Mouse (Mus musculus) lung, adult 18-20 months (tissue): ENCODE measurements around the gene Phyh.

Experiments
- DNase-seq, 2 experiments: peaks; one replicate each; pipeline ENCODE4 v3.0.0; 2022; ENCODE audit warnings: mixed read lengths in 2 of 2

The Phyh gene

DNA sequence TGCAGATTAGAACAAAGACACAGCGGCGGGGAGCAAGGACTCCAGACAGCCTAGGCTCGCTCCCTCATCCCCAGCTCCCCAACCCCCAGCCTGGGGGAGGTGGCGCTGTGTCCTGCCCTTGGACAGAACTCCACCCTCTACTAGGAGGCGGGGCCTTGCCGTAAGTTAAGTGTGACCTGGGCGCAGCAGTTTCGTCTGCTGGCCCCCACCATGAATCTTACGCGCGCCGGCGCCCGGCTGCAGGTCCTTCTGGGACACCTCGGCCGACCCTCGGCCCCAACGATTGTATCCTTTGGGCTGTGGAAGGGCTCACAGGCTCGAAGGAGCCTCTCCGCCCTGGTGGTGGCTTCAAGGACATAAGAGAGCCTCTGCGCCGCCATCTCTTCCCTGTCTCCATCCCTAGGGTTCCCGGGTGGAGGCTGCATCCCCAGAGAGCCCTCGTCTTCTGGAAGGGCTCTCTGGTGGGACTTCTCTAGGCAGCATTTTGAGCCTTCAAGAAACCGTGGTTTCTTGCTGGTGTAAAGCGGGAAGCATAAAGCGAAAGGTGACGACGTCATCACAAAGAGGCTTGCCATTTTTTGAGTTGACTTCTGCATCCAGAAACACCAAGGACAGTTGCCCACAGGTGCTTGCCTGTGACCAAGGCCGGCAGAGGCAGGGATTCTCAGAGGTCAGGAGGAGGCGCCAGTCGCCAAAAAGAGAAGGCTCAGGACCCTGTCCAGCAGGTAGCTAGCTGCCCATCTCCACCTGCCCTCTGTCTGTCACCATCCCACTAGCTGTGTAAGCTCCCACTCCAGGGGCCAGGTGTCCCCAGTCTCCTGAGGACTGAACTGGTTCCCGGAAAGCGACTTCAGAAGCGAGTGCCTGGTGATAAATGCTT is at the start of gene Phyh:
TSS of gene Phyh (plus strand) at position 160 of the 880 bp plus-strand sequence.
- DNase-seq: peak; percentile 91 to 95

DNA sequence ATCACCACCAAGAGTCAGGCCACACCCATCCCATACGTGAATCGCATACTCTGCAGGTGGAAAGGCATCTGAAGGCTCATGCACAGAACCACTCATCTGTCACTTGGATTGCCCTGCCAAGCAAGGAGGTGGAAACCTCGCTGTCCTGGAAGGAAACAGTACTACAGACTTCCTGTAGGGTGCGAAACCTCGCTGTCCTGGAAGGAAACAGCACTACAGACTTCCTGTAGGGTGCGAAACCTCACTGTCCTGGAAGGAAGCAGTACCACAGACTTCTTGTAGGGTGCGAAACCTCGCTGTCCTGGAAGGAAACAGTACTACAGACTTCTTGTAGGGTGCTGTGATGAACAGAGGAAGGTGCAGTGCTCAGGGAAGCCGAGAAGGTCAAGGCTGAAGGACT is 46.1 kb upstream of the Phyh start:
- no peak for DNase-seq

DNA sequence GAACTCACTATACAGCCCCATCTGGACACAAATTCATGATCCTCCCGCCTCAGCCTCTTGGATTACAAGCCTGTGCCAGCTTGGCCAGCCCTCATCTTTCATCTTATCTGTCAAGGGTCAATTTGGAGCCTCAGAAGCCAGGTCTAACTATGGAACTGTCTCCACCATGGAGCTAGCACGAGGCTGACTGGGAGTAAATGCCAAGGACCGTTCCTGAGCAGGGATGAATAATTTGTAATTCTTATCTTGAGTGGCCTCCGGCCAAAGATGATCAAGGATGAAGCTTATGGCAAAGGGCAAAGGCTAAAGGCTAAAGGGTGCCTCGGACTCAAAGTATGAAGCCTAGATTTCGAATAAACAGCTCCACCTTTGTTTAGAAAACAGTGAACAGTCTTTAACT is 45.5 kb upstream of the Phyh start:
- DNase-seq: no peak

DNA sequence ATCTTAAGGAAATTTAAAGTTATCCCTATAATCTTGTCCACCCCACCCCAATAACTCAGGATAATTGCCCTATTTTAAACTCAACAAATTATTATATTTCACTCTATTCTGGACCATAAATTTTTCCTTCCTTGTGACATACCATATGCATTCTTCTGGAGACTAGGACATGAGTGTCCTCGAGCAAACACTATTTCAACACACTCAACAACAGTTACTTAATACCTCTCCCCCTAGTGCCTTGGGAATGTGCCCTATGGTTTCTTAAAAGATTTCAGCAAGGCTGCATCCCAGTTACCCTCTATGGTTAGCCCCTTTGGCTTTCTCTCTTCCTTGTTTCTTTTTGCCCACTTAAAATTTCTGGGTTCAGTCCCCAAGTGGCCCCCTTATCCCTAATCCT is 43.7 kb upstream of the Phyh start:
- no peak for DNase-seq

DNA sequence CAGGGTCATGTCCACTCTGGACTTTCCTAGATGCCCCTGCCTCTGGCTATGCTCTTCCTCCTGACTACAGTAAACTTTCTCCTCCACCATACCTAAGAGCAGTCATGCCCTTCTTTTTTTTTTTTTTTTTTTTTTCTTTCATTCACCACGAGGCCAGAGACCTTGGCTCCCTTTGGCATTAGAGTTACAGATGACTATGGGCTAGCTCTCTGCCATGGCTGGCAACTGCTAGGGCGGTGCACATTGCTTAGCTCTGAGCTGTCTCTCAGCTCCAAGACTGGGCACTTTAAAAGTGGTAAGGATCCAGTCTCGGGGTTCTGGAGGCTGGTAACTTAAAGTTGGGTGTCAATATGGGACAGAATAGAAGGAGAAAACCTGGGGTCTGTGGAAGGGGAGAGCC is 42.7 kb upstream of the Phyh start:
- no peak for DNase-seq

DNA sequence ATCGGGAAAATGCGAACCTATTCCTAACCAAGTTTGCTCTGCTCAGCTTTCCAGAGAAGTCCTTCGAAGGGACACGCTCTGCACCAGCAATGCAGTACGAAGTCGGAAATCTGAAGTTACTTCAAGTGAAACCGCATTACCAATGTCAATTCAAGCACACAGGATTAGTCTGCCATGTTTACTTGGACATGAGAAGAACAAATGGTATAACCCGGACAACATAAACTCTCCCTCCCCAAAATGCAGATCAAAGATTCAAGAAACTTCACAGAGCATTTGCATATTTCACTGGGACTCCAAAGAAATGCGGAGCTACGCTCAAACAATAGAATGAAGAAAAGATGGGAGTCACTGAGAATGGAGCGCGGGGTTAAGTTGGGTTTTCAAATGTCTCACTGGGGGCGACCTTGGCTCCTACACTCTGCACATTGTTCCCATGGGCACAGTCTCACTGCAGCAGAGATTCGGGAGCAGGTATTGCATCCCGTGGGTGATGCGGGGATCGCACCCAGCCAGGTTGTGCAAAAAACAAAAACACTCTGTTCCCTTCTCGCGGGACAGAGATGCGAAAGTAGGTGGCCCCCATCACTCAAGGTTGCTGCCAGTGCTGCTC is 38.0 kb upstream of the Phyh start:
- DNase-seq: no peak

DNA sequence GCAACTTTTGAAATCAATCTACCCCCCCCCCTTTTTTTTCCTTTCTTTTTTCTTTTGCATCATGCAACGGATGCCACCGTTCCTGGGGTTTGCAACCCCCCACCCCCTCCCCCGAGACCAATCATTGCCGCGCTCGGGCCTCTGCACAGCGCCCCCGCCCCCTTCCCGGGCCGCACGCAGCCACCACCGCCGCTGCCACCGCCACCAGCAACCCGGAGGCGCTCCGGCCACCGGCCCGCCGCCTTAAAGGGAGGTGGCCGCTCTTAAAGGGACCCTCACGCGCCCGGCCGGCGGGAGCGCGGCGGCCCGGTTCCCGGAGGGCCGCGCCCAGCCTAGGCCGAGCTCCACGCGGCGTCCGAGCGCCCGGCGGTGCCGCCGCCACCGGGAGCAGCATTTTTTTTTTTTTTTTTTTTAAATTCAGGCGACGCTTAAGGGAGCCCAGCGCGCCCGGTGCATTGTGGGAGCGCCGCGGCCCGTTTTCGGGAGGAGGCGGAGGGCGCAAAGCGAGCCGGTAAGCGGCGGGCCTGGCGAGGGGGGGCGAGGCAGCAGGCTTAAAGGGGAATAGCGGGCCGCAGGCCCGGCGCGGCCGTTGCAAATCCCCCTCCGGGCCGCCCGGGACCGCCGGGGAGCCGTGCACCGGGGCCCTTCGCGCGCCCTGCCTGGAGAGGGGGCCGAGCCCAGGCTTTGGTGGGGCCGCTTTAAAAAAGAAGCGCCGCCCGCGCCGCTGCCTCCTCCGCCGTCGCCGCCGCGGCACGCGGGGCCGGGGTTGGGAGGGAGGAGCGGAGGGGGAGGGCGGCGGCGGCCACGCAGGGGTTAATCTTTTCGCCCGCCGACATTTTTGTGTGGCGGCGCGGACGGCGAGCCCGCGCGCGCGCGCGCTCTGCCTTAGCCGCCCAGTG is 37.2 kb upstream of the Phyh start, which contains the start of gene Sephs1:
TSS of gene Sephs1 (plus strand) at position 215 of the 899 bp plus-strand sequence.
- peak; percentile 82 to 86 for DNase-seq

DNA sequence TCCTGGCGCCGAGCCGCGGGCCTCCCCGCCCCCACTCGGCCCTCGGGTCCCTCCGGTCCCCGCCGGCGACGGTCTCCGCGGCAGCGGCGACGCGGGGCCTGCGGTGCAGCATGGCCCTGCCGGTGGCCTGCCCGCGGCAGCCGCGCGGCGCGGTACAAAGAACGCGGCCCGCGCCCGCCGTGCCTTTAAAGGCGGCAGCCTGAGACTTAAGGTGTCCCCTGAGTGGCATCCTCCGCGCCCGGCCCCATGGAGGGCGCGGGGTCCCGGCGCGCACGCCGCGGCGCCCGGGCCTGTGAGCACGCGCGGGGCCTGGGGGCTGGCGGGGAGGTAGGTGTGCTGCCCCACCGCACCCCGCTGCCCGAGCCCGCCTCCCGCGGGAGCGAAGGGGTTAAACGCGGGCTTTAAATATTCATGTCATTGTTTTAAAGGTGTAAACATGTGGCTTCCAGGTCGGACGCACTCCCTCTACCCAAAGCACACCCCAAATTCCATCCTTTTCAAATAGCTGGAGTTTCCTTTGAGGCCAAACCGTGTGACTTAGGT is 36.5 kb upstream of the Phyh start:
- DNase-seq: peak; percentile 49 to 71

DNA sequence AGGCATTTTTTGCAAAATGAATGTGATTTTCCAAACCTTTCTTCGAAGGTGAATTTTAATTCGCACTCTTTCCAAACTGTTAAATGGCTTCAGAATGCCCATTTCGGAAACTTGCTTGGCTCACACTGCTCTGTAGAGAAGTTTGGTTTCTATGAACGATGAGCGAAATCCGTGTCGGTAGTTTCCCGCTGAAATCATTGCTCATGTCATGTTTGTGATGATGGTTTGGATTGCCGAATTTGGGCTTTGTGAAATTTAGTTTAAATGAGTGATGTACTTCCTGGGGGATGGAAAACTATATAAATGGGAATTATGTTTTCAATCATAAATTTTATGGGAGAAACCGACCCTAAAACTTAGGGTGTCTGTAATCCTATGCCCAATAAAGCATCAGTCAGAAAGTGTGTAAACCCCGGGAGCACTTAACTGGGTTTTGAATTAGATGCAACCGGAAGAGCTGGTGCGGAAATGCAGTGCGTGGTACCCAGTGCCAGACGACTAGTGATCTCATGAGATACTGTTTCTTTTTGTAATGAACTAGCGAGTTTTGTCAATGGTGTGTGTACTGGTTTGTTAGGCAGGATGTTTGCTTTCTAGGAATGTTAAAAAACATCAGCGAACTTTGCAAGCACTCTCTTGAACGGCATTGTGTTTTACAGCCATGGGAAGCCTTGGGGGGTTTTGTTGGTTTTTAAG is 35.7 kb upstream of the Phyh start:
- DNase-seq: no peak

DNA sequence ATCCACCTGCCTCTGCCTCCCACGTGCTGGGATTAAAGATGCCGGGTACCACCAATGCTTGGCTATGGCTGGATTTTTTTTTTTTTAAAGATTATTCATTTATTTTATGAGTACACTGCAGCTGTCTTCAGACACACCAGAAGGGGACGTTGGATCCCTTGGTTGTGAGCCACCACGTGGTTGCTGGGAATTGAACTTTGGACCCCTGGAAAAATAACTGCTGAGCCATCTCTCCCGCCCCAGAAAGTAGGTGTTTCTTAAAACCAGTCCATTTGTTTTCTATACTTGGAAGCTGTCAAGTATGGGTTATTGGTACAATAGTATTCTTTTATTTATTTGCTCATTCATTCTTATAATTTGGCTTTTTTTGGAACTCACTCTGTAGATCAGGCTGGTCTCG is 31.9 kb upstream of the Phyh start:
- no peak for DNase-seq

DNA sequence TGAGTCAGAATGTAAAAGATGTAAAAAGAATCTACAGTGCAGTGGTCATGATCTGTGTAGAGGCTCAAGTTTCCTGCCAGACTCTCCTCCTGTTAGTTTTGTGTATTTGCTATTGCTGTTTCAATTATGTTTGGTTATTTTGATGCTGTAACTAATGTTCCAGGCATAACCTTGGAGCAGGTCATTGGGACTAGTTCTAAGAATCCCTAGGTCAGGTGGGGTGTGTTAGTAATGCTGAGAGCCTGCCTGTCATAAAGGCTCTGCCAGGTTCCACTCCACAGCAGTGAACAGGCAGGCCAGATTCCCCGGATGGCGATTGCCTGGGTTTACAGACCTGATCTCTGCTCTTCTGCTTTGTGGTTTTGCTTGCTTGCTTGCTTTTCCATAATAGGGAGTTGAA is 23.2 kb upstream of the Phyh start:
- DNase-seq: no peak

DNA sequence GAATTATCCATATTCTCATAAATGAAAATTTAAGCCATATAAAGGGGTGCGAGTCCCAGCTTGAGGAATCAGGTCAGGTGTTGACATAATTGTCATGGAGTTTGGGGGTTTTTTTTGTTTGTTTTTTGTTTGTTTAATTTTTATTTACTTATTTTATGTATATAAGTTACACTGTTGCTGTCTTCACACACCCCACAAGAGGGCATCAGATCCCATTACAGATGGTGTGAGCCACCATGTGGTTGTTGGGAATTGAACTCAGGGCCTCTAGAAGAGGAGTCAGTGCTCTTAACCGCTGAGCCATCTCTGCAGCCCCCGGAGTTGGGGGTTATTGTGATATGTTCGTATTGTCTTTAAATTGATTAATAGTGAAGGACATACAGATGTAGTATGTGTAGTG is 21.8 kb upstream of the Phyh start:
- no peak for DNase-seq

DNA sequence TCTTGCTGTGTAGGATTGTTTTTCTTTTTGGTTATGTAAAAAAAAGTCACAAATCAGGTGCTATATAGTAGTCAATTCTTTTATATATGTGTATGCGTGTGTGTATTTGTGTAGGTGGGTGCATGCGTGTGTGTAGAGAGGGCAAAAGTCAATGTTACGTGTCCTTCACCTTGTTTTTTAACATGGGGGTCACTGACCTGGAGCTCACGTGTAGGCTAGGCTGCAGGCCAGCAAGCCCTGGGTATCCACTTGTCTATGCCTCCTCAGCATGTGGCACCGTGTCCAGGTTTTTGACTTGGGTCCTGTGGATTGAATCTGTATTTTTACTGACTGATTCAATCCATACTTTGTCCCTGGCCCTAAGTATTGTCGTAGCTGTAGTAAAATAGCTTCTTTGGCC is 18.2 kb upstream of the Phyh start:
- DNase-seq: no peak

DNA sequence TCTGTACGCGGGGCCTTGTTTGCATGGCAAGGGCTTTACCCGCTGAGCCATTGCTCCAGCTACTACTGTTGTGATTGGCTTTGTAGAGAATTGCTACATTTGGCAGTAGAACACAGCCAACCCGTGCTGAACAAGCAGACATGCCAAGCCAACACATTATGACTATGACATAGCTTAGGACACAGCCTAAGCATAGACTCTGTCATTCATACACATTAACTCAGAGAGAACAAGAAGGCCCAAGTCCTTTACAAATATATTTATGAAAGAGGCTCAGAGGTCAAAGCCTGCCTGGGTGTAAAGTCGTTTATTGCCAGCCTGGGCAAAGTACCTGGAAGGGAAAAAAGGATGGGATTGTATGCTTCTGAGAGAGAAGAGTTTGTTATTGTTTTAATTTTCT is 16.5 kb upstream of the Phyh start:
- DNase-seq: no peak

DNA sequence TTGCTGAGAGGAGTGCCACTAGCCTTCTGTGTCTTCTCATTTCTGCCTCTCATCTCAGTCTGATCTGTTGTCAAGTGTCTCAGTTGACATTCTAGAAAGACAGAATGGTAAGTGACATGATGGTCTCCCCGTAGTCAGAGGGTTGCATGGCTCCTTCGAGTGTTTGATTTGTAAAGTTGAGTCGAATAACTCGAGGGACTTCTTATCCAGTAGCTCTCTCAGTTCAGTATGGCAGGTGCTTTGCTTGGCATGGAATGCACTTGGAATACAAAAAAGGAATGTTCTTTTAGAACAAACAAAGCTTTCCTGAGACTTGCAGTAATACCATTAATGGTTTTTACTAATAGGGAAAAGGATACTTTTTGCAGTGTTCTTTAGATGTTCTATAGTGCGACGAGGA is 11.7 kb upstream of the Phyh start:
- DNase-seq: peak in 1 of 2 experiments; percentile 23

DNA sequence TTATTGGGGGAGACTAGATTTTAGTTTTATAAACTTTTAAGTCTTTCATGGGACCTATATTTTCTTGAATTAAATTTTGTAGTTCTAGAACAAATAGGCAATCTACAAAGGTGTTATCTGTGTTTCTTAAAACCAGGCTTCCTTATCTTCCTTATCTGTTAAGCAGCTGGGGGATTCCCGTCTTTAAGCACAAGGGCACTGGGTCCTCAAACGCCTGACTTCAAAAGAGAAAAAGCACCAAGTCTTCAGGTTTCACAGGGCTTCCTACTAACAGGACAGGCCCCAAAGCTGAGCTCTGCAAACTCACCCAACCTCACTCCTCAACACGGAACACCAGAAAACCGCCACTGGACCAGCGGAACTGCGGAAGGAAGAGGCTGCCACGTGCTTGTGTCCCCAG is 10.9 kb upstream of the Phyh start:
- DNase-seq: no peak

DNA sequence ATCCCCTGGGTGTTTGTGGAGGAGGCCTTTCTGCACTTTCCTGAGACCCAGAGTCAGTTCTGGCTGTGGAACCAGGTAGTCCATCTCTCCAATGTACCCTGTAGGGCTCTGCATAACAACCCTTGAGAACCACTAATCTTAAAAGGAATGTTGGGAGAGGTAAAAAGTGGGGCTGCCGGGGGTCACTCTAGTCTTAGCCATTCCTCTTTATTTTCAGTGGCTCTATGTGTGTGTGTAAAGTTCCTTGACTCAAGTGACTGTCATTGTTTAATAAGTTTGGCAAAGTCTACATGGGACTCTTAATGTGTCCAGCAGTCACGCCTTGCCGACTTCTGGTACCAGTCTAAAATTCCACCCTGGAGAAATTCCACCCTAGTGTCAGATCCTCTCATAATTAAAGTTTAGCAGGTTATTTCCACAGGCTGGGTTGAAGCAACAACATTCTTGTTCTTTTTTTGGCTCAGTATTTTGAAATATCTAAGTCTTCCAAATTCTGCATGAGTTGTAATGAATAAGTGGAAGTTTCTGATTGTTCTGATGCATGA is 10.0 kb upstream of the Phyh start:
- DNase-seq: no peak

DNA sequence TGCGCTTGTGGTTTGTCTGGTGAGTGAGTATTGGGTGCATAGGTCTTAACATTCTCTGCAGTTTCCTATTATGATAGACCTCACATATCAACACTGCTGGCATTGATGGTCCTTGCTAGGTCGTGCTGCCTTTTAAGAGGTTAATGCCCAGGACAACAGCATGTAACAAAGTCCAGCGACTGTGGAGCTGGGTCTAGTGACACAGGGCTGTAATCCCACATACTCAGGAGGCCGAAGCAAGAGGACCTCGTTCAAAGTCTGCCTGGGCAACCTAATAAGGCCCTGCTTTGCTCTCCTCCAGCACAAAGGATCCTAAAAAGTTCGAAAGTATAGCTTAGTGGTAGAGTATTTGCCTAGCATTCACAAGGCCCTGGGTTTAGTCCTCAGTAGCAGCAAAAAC is 8.9 kb upstream of the Phyh start:
- no peak for DNase-seq

DNA sequence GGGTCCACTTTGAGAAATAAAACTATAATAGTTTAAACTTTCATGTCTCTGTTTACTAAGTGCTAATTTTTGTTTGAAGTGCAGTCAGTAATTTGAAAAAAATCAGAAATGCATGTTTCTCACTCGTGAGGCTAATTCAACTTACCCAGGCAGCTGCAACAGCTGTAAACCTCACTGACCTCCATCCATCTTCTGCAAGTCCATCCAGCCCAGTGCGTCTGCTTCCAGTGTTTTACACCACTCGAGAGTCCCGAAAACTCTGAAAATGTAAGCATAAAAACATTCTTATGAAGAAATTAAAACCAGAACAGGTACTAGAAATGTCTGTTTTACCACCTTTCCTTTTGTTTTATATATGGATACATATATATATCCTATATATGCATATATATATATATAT is 8.3 kb upstream of the Phyh start:
- no peak for DNase-seq

DNA sequence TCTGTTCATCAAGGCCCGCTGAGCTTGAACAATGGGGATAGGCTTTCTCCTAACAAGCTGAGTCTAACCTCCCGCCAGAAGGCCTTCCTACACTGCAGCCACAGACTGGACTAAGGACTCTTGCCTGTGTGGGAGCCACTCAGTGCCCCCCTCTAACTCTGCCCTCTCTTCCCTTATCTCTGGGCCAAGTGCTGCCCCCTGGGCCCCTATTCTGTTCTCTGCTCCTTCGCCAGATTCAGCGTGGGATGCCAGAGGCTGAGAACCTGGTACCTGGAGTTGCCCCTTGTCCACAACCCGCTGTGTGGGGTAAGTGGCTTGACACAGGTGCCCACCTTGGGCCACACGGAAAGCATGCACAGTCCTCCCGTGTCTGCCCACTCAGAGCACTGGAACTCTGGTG is 4.9 kb upstream of the Phyh start:
- no peak for DNase-seq

DNA sequence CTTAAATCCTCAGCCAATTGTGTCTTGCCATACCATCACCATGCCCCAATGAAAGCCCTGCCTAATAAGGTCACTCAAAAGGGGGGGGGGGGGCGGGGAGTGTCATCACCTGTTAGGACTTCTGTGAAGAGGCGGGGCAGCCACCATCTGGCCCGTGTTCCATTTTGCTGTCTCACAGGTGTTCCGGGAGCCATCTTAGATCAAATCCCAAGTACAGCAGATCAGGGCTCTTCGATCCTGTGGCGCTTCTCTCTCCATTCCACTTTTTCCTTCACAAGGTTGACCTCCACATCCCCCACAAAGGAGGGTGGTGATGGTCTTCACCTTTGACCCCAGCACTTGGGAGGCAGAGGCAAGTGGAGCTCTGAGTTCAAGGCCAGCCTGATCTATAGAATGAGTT is 2.8 kb upstream of the Phyh start:
- DNase-seq: no peak

DNA sequence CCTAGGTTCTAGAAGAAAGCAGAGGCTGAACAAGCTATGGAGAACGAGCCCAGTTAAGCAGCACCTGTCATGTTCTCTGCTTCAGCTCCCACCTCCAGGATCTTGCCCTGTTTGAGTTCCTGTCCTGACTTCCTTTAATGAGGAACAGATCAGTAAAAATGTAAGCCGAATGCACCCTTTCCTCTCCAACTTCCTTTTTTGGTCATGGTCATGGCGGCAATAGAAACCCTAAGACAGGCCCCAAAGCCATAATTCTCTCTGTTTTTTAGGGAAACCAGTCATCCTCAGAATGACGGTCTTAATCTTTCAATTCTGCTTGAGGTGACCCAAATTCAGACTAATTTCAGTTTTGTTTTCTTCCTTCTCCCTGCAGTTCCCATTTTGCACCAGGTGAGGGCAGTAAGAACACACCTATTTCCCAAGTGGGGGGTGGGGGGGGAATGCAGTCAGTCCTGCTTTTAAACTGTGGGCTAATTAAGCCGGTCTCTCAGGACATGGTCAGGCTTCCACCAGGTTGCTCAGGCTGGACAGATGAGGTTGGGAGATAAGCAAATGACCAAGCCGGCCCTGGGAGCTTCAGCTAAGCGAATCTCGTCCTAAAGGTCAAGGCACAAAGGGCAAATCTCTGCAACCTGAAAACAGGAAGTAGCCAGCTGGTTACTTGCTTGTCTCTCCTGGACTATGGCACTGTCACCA is 1.3 kb upstream of the Phyh start:
- DNase-seq: peak; percentile 40 to 43
